Mouse (Mus musculus) embryonic facial prominence, embryonic 14.5 days (tissue): ENCODE results near the gene Vmn1r129. TPM values are rescaled to one million over a fixed set of nuclear protein-coding genes. Genes with fewer than 3 reads are reported as not detected.
"Not testable (repeated sequence)": the region's sequence is repeated elsewhere in the genome, so short reads cannot be mapped to it uniquely, and the experiment has no call there.

Experiments used
- ATAC-seq: fragments of 200-750 bp; cut with Nextera tagmentation; 2 replicates; pipeline ENCODE4 v1.8.0; 2017; ENCODE audit warnings: low read depth, moderate number of reproducible peaks, moderate TSS enrichment
- DNase-seq: peaks from one replicate; pipeline ENCODE4 v3.0.0-alpha.2; 2015; ENCODE audit warnings: low spot score
- H3K27ac ChIP-seq: fragments of 300-500 bp; sonication (generic); replicated peaks from 2 replicates; pipeline ENCODE4 v1.5.1; 2014; ENCODE audit warnings: low read depth, mild to moderate bottlenecking, low read length, moderate library complexity
- H3K27me3 ChIP-seq: fragments of 300-500 bp; sonication (generic); replicated peaks from 2 replicates; pipeline ENCODE4 v1.6.1; 2014; ENCODE audit warnings: low read length; ENCODE audit not compliant: control insufficient read depth, insufficient read depth
- H3K36me3 ChIP-seq: fragments of 300-500 bp; sonication (generic); 2 replicates; pipeline ENCODE4 v1.6.1; 2014; ENCODE audit warnings: low read length, mixed read lengths; ENCODE audit not compliant: control insufficient read depth, insufficient read depth
- H3K4me1 ChIP-seq: fragments of 300-500 bp; sonication (generic); 2 replicates; pipeline ENCODE4 v1.6.1; 2014; ENCODE audit warnings: antibody characterized with exemption, low read length; ENCODE audit not compliant: control insufficient read depth, insufficient read depth
- H3K4me2 ChIP-seq: fragments of 300-500 bp; sonication (generic); 2 replicates; pipeline ENCODE4 v1.6.1; 2014; ENCODE audit warnings: low read depth, mild to moderate bottlenecking, low read length, moderate library complexity, mixed read lengths
- H3K4me3 ChIP-seq: fragments of 300-500 bp; sonication (generic); 2 replicates; pipeline ENCODE4 v1.5.1; 2014; ENCODE audit warnings: low read depth, mild to moderate bottlenecking, low read length
- H3K9ac ChIP-seq: fragments of 300-500 bp; sonication (generic); 2 replicates; pipeline ENCODE4 v1.6.1; 2014; ENCODE audit warnings: low read depth, mild to moderate bottlenecking, low read length, moderate library complexity, mixed read lengths
- H3K9me3 ChIP-seq: fragments of 300-500 bp; sonication (generic); 2 replicates; pipeline ENCODE4 v1.6.1; 2016; ENCODE audit warnings: low read length; ENCODE audit not compliant: control insufficient read depth
- WGBS: fragments of 180-500 bp; shearing (Covaris S2); extraction: QIAGEN DNeasy Blood & Tissue Kit; methylation state at CpG from one replicate; pipeline ENCODE4 v1.1.7; 2014; 5-methylcytosine and 5-hydroxymethylcytosine counted together
- polyA plus RNA-seq: library from polyadenylated mRNA; unstranded; fragments of >200 nt; fragmentation: Nextera tagmentation; extraction: Ambion mirVana; gene quantifications from 2 replicates; pipeline ENCODE4 v1.2.1, GENCODE M21; 2014

The Vmn1r129 gene
- polyA plus RNA-seq: not detected in 2 replicates

GRCm38 (mm10) chr7:21361191-21361590 lies at the start of gene Vmn1r129:
TSS of gene Vmn1r129 (minus strand) at chr7:21361291.
- H3K9ac ChIP-seq, H3K27ac ChIP-seq, DNase-seq, H3K9me3 ChIP-seq, H3K4me1 ChIP-seq, H3K27me3 ChIP-seq, H3K4me3 ChIP-seq, ATAC-seq, H3K36me3 ChIP-seq, H3K4me2 ChIP-seq: not testable (repeated sequence)
- no CpG with 5 or more reads among the region's 1 CpGs for WGBS

GRCm38 (mm10) chr7:21349073-21349472 lies 12.0 kb downstream of the Vmn1r129 start, which contains the start of gene Vmn1r128:
TSS of gene Vmn1r128 (plus strand) at chr7:21349373.
- H3K36me3 ChIP-seq, H3K4me2 ChIP-seq, H3K4me1 ChIP-seq, H3K27ac ChIP-seq, H3K9me3 ChIP-seq, ATAC-seq, DNase-seq, H3K27me3 ChIP-seq, H3K4me3 ChIP-seq, H3K9ac ChIP-seq: not testable (repeated sequence)
- WGBS: 59% methylated on average over 1 of the region's 1 CpGs

- H3K36me3 ChIP-seq, H3K4me1 ChIP-seq, H3K4me3 ChIP-seq, H3K9ac ChIP-seq, H3K4me2 ChIP-seq, H3K9me3 ChIP-seq, H3K27ac ChIP-seq, ATAC-seq, DNase-seq, H3K27me3 ChIP-seq: not testable (repeated sequence)
- no CpG with 5 or more reads among the region's 3 CpGs for WGBS
Measured at GRCm38 (mm10) chr7:21319761-21320160, 41.3 kb downstream of the Vmn1r129 start, which contains the start of gene Vmn1r127. TSS of gene Vmn1r127 (minus strand) at chr7:21319861.

Other genes with a start within 250 kb of the Vmn1r129 start
- gene Vmn1r122, start 227.2 kb downstream of the Vmn1r129 start, polyA plus RNA-seq: not detected in 2 replicates
- not detected in 2 replicates for gene Vmn1r123, start 199.1 kb downstream of the Vmn1r129 start, polyA plus RNA-seq
- not detected in 2 replicates for gene Gm5157, start 170.9 kb downstream of the Vmn1r129 start, polyA plus RNA-seq
- gene Vmn1r124, start 100.7 kb downstream of the Vmn1r129 start, polyA plus RNA-seq: not detected in 2 replicates
- gene Vmn1r125, start 89.1 kb downstream of the Vmn1r129 start, polyA plus RNA-seq: not detected in 2 replicates
- not detected in 2 replicates for gene Vmn1r126, start 59.8 kb downstream of the Vmn1r129 start, polyA plus RNA-seq
- not detected in 2 replicates for gene Vmn1r127, start 41.4 kb downstream of the Vmn1r129 start, polyA plus RNA-seq
- not detected in 2 replicates for gene Vmn1r128, start 11.9 kb downstream of the Vmn1r129 start, polyA plus RNA-seq
- gene Gm6882, start 71.5 kb upstream of the Vmn1r129 start, polyA plus RNA-seq: not detected in 2 replicates
- gene Vmn1r130, start 150.5 kb upstream of the Vmn1r129 start, polyA plus RNA-seq: not detected in 2 replicates
- gene Vmn1r131, start 184.8 kb upstream of the Vmn1r129 start, polyA plus RNA-seq: not detected in 2 replicates